Mouse (Mus musculus) midbrain, embryonic 14.5 days (tissue): Measurements from ENCODE around the gene Trim46. TPM values are rescaled to one million over a fixed set of nuclear protein-coding genes. Genes with fewer than 3 reads are reported as not detected.

Experiments
- ATAC-seq: fragments of 200-750 bp; cut with Nextera tagmentation; 2 replicates; pipeline ENCODE4 v1.8.0; 2017; ENCODE audit warnings: moderate number of reproducible peaks, moderate library complexity; ENCODE audit not compliant: low FRiP score, low TSS enrichment
- DNase-seq: peaks from one replicate; pipeline ENCODE4 v3.0.0-alpha.2; 2015
- H3K27ac ChIP-seq: fragments of 300-500 bp; sonication (generic); replicated peaks from 2 replicates; pipeline ENCODE4 v1.5.1; 2014; ENCODE audit warnings: mild to moderate bottlenecking, low read depth, low read length, moderate library complexity
- H3K27me3 ChIP-seq: fragments of 300-500 bp; sonication (generic); 2 replicates; pipeline ENCODE4 v1.6.1; 2014; ENCODE audit warnings: low read length, control low read depth, mixed read lengths; ENCODE audit not compliant: control insufficient read depth, insufficient read depth
- H3K36me3 ChIP-seq: fragments of 300-500 bp; sonication (generic); 2 replicates; pipeline ENCODE4 v1.6.1; 2014; ENCODE audit warnings: low read length, control low read depth; ENCODE audit not compliant: control insufficient read depth, insufficient read depth
- H3K4me1 ChIP-seq: fragments of 300-500 bp; sonication (generic); 2 replicates; pipeline ENCODE4 v1.6.1; 2014; ENCODE audit warnings: mild to moderate bottlenecking, antibody characterized with exemption, low read length, control low read depth; ENCODE audit not compliant: control insufficient read depth, insufficient read depth
- H3K4me2 ChIP-seq: fragments of 300-500 bp; sonication (generic); 2 replicates; pipeline ENCODE4 v1.6.1; 2014; ENCODE audit warnings: mild to moderate bottlenecking, low read length, moderate library complexity
- H3K4me3 ChIP-seq: fragments of 300-500 bp; sonication (generic); replicated peaks from 2 replicates; pipeline ENCODE4 v1.5.1; 2014; ENCODE audit warnings: low read depth, low read length
- H3K9ac ChIP-seq: fragments of 300-500 bp; sonication (generic); replicated peaks from 2 replicates; pipeline ENCODE4 v1.6.1; 2014; ENCODE audit warnings: mild to moderate bottlenecking, low read length, moderate library complexity
- H3K9me3 ChIP-seq: fragments of 300-500 bp; sonication (generic); 2 replicates; pipeline ENCODE4 v1.6.1; 2016; ENCODE audit warnings: low read length, control low read depth, mixed read lengths; ENCODE audit not compliant: control insufficient read depth
- WGBS: fragments of 180-500 bp; shearing (Covaris S2); extraction: QIAGEN DNeasy Blood & Tissue Kit; methylation state at CpG from one replicate; pipeline ENCODE4 v1.1.7; 2014; 5-methylcytosine and 5-hydroxymethylcytosine counted together
- polyA plus RNA-seq: library from polyadenylated mRNA; unstranded; fragments of >200 nt; fragmentation: Nextera tagmentation; extraction: Ambion mirVana; gene quantifications from 2 replicates; pipeline ENCODE4 v1.2.1, GENCODE M21; 2014

The Trim46 gene
- polyA plus RNA-seq, 1 experiment from 2014 or later = 63.4 TPM

DNA sequence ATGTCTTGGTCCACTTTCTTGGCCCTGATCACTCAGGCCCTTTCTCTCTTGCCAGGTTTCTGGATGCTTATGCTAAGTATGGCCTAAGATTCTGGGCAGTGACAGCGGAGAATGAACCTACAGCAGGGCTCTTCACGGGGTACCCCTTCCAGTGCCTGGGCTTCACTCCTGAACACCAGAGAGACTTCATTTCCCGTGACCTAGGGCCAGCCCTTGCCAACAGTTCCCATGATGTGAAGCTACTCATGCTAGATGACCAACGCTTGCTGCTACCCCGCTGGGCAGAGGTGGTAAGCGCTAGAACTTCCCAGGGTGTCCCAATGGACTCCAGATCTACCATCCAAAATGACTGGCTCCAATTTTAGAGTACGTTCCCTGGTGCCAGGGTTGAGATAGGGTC is 40.0 kb downstream of the Trim46 start:
- no peak overlapping the region for H3K27ac ChIP-seq
- 92% methylated on average over 7 of the region's 7 CpGs for WGBS
- no peaks in the 10 kb centered on the region for H3K9me3 ChIP-seq
- no peak overlapping the region for H3K9ac ChIP-seq
- ATAC-seq (no peak), DNase-seq (no peak)
- H3K4me3 ChIP-seq = no peak overlapping the region
- H3K27me3 ChIP-seq = no peaks in the 10 kb centered on the region
- no peak overlapping the region for H3K4me2 ChIP-seq
- H3K4me1 ChIP-seq = no peaks in the 10 kb centered on the region
- H3K36me3 ChIP-seq = peaks cover 60% of the 10 kb centered on the region

DNA sequence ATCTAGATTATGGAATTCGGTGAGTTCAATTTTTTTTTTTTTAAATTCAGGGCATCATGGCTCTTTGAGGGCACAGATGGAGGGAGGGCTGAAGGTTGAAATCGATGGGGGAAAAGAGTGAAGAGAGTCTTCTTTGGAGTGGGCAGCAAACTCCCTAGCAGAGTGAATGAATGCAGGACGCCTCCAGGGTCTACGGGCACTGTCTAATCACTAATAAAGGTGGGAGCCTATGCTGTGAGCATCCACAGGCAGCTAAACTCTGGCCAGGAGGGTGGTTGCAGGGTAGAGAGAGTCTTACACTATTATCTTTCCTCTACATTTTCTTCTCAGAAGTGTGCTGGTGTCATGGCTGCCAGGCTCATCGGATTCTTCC is 43.0 kb downstream of the Trim46 start:
- H3K4me1 ChIP-seq = no peaks in the 10 kb centered on the region
- H3K9ac ChIP-seq = peak overlapping the region; percentile 42
- DNase-seq (no peak), ATAC-seq (peak; percentile 16; the same call in 1 of the 2 replicates)
- H3K36me3 ChIP-seq = peaks cover 33% of the 10 kb centered on the region
- no peak overlapping the region for H3K27ac ChIP-seq
- peak overlapping the region; percentile 60 for H3K4me2 ChIP-seq
- peak overlapping the region; percentile 43 for H3K4me3 ChIP-seq
- WGBS = 36% methylated on average over 5 of the region's 5 CpGs
- H3K27me3 ChIP-seq = no peaks in the 10 kb centered on the region
- no peaks in the 10 kb centered on the region for H3K9me3 ChIP-seq

DNA sequence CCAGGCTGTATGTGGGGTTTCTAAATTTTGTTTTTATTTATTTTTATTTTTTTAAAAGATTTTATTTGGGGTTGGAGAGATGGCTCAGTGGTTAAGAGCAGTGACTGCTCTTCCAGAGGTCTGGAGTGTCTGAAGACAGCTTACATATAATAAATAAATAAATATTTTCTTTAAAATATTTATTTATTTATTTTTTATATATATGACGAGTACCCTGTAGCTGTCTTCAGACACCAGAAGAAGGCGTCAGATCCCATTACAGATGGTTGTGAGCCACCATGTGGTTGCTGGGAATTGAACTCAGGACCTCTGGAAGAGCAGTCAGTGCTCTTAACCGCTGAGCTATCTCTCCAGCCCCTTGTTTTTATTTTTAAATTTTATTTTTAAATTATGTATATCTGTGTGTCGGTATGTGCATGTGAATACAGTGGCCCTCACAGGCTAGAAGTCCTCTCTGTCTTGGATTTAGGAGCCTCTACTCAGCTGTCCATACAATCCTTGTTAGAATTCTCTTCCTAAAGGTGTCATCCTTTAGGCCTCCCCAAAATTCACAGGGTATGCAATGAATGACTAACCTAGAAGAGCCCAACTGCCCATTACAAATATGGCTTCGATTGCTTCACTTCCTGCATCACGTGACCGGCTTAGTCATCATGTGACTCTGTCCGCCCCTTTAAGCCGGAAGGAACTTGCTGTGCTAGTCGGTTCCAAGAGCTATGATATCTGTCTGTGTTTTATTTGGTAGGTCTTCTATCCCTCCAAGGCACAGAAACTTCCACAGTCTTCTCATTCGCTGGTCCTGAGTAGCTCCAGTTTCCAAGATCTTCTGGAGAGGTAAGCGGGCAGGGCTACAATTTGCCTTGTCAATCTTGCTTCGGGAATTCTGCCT is 43.6 kb downstream of the Trim46 start, which contains the start of gene Gba:
TSS of gene Gba (plus strand) at position 676 of the 889 bp plus-strand sequence.
- Histone ChIP-seq H3K9ac (peak within 1 kb of the TSS; percentile 42), H3K27ac (no peak within 1 kb of the TSS)

DNA sequence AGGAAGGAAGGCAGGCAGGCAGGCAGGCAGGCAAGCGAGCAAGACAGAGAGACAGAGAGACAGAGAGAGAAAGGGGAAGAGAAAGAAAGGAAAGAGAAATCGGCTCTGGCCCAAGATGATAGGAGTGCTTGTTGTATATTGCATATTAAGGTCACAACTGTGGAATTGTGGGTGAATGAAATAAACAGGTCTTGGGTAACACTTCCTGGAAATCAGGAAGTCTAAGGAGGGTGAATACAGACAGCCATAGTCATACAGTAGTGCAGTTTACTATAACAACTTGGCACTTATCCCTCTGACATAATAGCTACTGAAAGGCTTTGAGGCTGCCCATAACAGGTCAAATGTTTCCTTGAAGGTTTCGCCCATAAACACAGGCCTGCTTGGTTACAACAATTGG is 46.3 kb downstream of the Trim46 start:
- H3K9me3 ChIP-seq = no peaks in the 10 kb centered on the region
- ATAC-seq = no peak
- no peak overlapping the region for H3K4me3 ChIP-seq
- no peak overlapping the region for H3K4me2 ChIP-seq
- DNase-seq = no peak
- peaks cover 10% of the 10 kb centered on the region; the same call in 1 of the 2 replicates for H3K4me1 ChIP-seq
- no peaks in the 10 kb centered on the region for H3K27me3 ChIP-seq
- H3K27ac ChIP-seq = no peak overlapping the region
- H3K36me3 ChIP-seq = 0 out of 2 replicates have a peak, but pooled peaks cover 6% of the 10 kb centered on the region
- H3K9ac ChIP-seq = no peak overlapping the region
- WGBS = 86% methylated on average over 3 of the region's 3 CpGs

More for the DNA sequence above, 43.6 kb downstream of the Trim46 start, which contains the start of gene Gba:
- DNase-seq = peak; percentile 96
- 29% methylated on average over 13 of the region's 13 CpGs for WGBS
- peaks cover 27% of the 10 kb centered on the region for H3K36me3 ChIP-seq
- H3K27me3 ChIP-seq = no peaks in the 10 kb centered on the region
- ATAC-seq = peak; percentile 91
- H3K4me2 ChIP-seq = peak within 1 kb of the TSS; percentile 60
- no peaks in the 10 kb centered on the region for H3K9me3 ChIP-seq
- H3K4me3 ChIP-seq = peak within 1 kb of the TSS; percentile 43
- H3K4me1 ChIP-seq = no peaks in the 10 kb centered on the region

DNA sequence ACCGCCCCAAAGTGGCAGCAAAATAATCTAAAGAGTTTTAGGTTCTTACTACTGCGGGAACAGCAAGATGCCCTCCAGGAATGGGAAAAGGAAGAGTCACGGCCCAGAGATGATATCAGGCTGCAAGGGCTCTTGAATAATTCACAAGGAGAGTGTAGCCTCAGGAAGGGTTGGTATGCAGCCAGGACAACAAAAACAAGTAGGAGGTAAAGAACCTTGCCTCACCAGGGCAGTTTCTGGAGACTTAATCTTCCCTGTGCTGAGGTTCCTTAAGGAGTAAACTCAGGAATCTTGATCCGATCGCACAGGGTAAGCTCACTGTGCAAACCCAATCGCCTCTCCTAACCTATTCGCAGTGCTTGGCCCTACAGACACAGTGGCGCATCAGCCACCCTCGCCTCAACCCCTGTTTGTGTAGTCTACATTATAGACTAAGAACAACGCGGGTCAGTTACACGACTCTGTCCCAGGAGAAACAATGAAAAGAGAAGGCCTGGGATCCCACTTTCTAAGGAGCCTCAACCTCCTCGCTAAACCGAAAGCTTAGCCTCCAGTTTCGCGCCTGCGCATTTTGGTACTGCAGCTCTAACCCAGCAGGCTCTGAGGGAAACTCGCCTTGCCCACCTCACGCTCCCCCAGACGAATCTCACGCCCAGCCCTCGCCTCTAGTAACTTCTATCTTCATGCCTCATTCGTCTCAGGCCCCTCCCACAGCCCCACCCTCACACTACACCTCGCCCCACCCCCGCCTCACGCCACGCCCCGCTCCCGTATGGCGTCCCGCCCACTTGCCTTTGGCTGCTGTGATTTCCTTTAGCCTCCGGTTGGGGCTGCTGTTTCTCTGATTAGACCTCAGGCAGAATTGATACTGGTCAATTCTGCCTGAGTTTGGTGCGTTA is 49.9 kb downstream of the Trim46 start:
- H3K9me3 ChIP-seq = no peaks in the 10 kb centered on the region
- H3K36me3 ChIP-seq = no peaks in the 10 kb centered on the region
- peak overlapping the region; percentile 77 for H3K27ac ChIP-seq
- peak overlapping the region; percentile 55 for H3K9ac ChIP-seq
- DNase-seq (peak; percentile 93), ATAC-seq (peak; percentile 94)
- H3K4me2 ChIP-seq = peak overlapping the region; percentile 69
- H3K4me1 ChIP-seq = peaks cover 10% of the 10 kb centered on the region; the same call in 1 of the 2 replicates
- no peaks in the 10 kb centered on the region for H3K27me3 ChIP-seq
- WGBS = 7% methylated on average over 33 of the region's 33 CpGs
- H3K4me3 ChIP-seq = peak overlapping the region; percentile 33

DNA sequence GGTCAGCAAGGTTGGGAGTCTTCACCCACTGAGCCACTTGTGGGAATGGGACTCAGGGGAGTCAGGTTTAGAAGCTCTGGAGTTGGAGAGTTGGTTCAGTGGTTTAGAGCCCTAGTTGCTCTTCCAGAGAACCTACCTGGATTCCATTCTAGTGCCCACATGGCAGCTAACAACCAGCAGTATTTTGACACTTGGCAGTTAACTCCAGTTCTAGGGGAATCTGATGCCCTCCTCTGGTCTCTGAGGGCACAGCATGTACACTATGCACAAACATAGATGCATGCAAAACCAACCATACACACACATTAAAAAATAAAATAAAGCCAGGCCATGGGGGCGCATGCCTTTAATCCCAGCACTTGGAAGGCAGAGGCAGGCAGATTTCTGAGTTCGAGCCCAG is 52.3 kb downstream of the Trim46 start:
- no peak for ATAC-seq
- 87% methylated on average over 2 of the region's 2 CpGs for WGBS
- Histone ChIP-seq H3K4me2 (no peak overlapping the region), H3K27ac (no peak overlapping the region), H3K4me3 (no peak overlapping the region), H3K27me3 (no peaks in the 10 kb centered on the region), H3K36me3 (peaks cover 2% of the 10 kb centered on the region; the same call in 1 of the 2 replicates), H3K9me3 (no peaks in the 10 kb centered on the region), H3K4me1 (peaks cover 10% of the 10 kb centered on the region; the same call in 1 of the 2 replicates), H3K9ac (no peak overlapping the region)
- DNase-seq = peak; percentile 30

DNA sequence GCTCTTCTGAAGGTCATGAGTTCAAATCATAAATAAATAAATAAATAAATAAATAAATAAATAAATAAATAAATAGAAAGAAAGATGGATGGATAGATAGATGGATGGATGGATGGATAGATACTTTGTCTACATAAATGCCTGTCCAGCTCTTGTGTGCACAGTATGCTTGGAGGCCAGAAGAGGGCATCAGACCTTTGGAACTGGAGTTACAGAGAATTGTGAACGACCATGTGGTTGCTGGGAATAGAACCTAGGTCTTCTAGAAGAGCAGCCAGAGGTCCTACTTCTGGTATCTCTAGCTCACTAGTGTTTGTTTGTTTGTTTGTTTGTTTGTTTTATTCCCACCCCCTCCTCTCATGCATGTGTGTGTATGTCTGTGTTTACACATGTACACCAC is 52.8 kb downstream of the Trim46 start:
- ATAC-seq (no peak), DNase-seq (no peak)
- Histone ChIP-seq H3K4me2 (no peak overlapping the region), H3K4me1 (peaks cover 10% of the 10 kb centered on the region; the same call in 1 of the 2 replicates), H3K9ac (no peak overlapping the region), H3K36me3 (peaks cover 7% of the 10 kb centered on the region), H3K27ac (no peak overlapping the region), H3K4me3 (no peak overlapping the region), H3K27me3 (no peaks in the 10 kb centered on the region), H3K9me3 (no peaks in the 10 kb centered on the region)
- WGBS = 64% methylated on average over 1 of the region's 1 CpGs

DNA sequence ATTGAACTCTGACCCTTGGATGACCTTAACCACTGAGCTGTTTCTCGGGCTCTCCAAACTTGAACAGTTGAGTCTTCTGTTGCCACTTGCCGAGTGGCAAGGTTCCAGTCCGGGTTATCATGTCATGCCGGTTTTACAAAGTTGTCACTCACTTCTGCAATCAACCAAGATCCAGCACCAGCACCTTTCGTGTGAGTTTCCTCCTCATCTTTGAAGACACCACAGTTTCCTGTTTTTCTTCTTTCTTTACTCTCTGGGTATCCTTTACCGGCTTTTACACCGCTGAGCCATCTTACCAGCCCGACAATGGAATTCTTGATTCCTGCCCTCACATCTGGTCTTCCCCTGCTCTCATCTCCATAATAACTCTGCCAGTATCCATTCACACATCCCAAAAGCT is 55.7 kb downstream of the Trim46 start:
- no peaks in the 10 kb centered on the region for H3K9me3 ChIP-seq
- 90% methylated on average over 8 of the region's 8 CpGs for WGBS
- H3K4me2 ChIP-seq = no peak overlapping the region
- DNase-seq = no peak
- H3K4me3 ChIP-seq = no peak overlapping the region
- peaks cover 2% of the 10 kb centered on the region; the same call in 1 of the 2 replicates for H3K4me1 ChIP-seq
- H3K27me3 ChIP-seq = no peaks in the 10 kb centered on the region
- no peak for ATAC-seq
- no peak overlapping the region for H3K9ac ChIP-seq
- no peak overlapping the region for H3K27ac ChIP-seq
- peaks cover 22% of the 10 kb centered on the region for H3K36me3 ChIP-seq
